Mouse (Mus musculus) limb, embryonic 14.5 days (tissue): ENCODE results near the gene Tbx10. TPM values are rescaled to one million over a fixed set of nuclear protein-coding genes. Genes with fewer than 3 reads are reported as not detected.

Experiments used
- ATAC-seq: fragments of 200-750 bp; cut with Nextera tagmentation; 2 replicates; pipeline ENCODE4 v1.8.0; 2017; ENCODE audit warnings: low read depth, moderate number of reproducible peaks, moderate TSS enrichment; ENCODE audit not compliant: low FRiP score
- DNase-seq: peaks from one replicate; pipeline ENCODE4 v3.0.0-alpha.2; 2015; ENCODE audit warnings: low spot score
- H3K27ac ChIP-seq: fragments of 300-500 bp; sonication (generic); replicated peaks from 2 replicates; pipeline ENCODE4 v1.5.1; 2014; ENCODE audit warnings: low read depth, mild to moderate bottlenecking, low read length, moderate library complexity, mixed read lengths
- H3K27me3 ChIP-seq: fragments of 300-500 bp; sonication (generic); 2 replicates; pipeline ENCODE4 v1.6.1; 2014; ENCODE audit warnings: low read length, mixed read lengths; ENCODE audit not compliant: control insufficient read depth, insufficient read depth
- H3K36me3 ChIP-seq: fragments of 300-500 bp; sonication (generic); 2 replicates; pipeline ENCODE4 v1.6.1; 2014; ENCODE audit warnings: mild to moderate bottlenecking, low read length, moderate library complexity, mixed read lengths; ENCODE audit not compliant: control insufficient read depth, insufficient read depth
- H3K4me1 ChIP-seq: fragments of 300-500 bp; sonication (generic); 2 replicates; pipeline ENCODE4 v1.6.1; 2014; ENCODE audit warnings: antibody characterized with exemption, low read length, mixed read lengths; ENCODE audit not compliant: control insufficient read depth, insufficient read depth
- H3K4me2 ChIP-seq: fragments of 300-500 bp; sonication (generic); replicated peaks from 2 replicates; pipeline ENCODE4 v1.6.1; 2014; ENCODE audit warnings: low read depth, mild to moderate bottlenecking, low read length, moderate library complexity; ENCODE audit not compliant: severe bottlenecking
- H3K4me3 ChIP-seq: fragments of 300-500 bp; sonication (generic); replicated peaks from 2 replicates; pipeline ENCODE4 v1.5.1; 2014; ENCODE audit warnings: low read length
- H3K9ac ChIP-seq: fragments of 300-500 bp; sonication (generic); 2 replicates; pipeline ENCODE4 v1.6.1; 2014; ENCODE audit warnings: mild to moderate bottlenecking, low read depth, low read length, moderate library complexity; ENCODE audit not compliant: severe bottlenecking
- H3K9me3 ChIP-seq: fragments of 300-500 bp; sonication (generic); 2 replicates; pipeline ENCODE4 v1.6.1; 2016; ENCODE audit warnings: low read length; ENCODE audit not compliant: control insufficient read depth
- POLR2A ChIP-seq: fragments of 200-500 bp; IDR thresholded peaks from 2 replicates; pipeline ENCODE4 v1.8.0; 2012; ENCODE audit warnings: inconsistent platforms, mild to moderate bottlenecking, moderate library complexity, borderline replicate concordance; ENCODE audit not compliant: insufficient read depth, insufficient read length; ENCODE audit errors: extremely low read depth
- WGBS: fragments of 180-500 bp; shearing (Covaris S2); extraction: QIAGEN DNeasy Blood & Tissue Kit; methylation state at CpG from one replicate; pipeline ENCODE4 v1.1.7; 2014; 5-methylcytosine and 5-hydroxymethylcytosine counted together
- polyA plus RNA-seq, 2 experiments: library from polyadenylated mRNA; depleted of rRNA in 1 of 2; stranded (reverse) in 1 of 2; unstranded in 1 of 2; fragments of >200 nt; fragmentation: Nextera tagmentation in 1 of 2; extraction: Ambion mirVana in 1 of 2; gene quantifications; 2 replicates each; pipeline versions ENCODE4 v1.2.1 to v1.2.3; 2012 to 2014

The Tbx10 gene
- polyA plus RNA-seq (2012; rRNA removed): 0.08 and 0.12 TPM in 2 replicates
- polyA plus RNA-seq (2014; fragmentation: Nextera tagmentation; extraction: Ambion mirVana): 0.28 TPM in 1 of 2 replicates, not detected in the other

DNA sequence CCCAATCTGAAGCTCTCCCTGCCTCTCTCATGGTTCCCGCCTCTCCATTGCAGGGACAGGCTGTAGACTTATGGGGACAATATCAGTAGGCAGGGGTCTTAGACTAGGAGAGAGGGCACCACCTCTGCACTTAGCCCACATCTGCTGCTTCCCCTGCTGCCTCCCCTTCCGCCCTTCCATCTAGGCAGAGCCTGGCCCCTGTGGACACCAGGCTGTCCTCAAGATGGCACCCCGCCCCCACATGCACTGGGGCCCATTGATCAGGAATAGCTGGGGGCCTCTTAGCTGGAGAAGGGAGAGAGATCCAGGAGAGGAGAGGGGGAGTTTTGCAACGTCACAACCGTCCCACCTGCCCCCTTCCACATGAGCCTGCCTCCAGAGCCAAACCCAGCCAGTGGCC lies at the start of gene Tbx10:
Gene Tbx10 (plus strand): TSS at position 337 of the 400 bp plus-strand sequence.
- no peak within 1 kb of the TSS for H3K27ac ChIP-seq
- no peak for DNase-seq
- no peak for ATAC-seq

DNA sequence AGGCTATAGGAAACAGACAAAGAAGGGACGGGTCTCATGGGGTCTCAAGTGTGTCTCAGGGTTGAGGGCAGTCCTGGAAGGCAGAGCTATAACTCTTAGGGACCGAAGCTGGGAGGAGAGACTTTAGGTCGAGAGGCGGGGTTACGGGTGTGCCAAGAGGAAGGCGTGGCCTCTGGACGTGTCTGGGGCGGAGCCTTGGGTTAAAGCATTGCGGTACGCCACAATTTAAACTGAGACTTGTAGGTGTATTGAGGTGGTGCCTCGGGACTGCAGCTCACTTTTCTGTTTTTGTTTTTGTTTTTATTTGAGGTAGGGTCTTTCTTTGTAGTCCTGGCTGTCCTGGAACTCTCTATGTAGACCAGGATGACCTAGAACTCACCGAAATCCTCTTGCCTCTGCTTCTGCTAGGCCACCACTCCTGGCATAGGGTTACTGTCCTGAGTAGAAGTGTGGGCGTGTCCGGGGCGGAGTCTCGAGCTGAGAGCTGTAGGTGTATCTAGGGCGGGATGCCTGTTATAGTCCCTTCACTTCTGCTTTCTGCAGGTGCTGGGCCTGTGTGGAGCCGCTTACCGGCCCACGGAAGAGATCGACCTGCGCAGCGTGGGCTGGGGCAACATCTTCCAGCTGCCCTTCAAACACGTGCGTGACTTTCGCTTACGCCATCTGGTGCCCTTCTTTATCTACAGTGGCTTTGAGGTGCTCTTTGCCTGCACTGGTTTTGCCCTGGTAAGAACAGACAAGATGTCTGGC lies 49.4 kb upstream of the Tbx10 start:
- Histone ChIP-seq H3K4me2 (0 out of 2 replicates have a peak overlapping the region, but pooled peaks have one; percentile 8), H3K36me3 (no peaks in the 10 kb centered on the region), H3K27me3 (no peaks in the 10 kb centered on the region), H3K4me3 (no peak overlapping the region), H3K9ac (no peak overlapping the region), H3K4me1 (peaks cover 4% of the 10 kb centered on the region; the same call in 1 of the 2 replicates), H3K27ac (no peak overlapping the region), H3K9me3 (no peaks in the 10 kb centered on the region)
- ATAC-seq (no peak), DNase-seq (no peak)
- 19% methylated on average over 27 of the region's 27 CpGs for WGBS
- TF ChIP-seq POLR2A: no peak

More for the DNA sequence above, at the start of gene Tbx10:
- Histone ChIP-seq H3K4me1 (no peaks in the 10 kb centered on the region), H3K4me3 (no peak within 1 kb of the TSS), H3K4me2 (no peak within 1 kb of the TSS), H3K9ac (no peak within 1 kb of the TSS), H3K27me3 (no peaks in the 10 kb centered on the region), H3K36me3 (no peaks in the 10 kb centered on the region), H3K9me3 (peaks cover 4% of the 10 kb centered on the region; the same call in 1 of the 2 replicates)
- 48% methylated on average over 5 of the region's 5 CpGs for WGBS
- TF ChIP-seq POLR2A: no peak

DNA sequence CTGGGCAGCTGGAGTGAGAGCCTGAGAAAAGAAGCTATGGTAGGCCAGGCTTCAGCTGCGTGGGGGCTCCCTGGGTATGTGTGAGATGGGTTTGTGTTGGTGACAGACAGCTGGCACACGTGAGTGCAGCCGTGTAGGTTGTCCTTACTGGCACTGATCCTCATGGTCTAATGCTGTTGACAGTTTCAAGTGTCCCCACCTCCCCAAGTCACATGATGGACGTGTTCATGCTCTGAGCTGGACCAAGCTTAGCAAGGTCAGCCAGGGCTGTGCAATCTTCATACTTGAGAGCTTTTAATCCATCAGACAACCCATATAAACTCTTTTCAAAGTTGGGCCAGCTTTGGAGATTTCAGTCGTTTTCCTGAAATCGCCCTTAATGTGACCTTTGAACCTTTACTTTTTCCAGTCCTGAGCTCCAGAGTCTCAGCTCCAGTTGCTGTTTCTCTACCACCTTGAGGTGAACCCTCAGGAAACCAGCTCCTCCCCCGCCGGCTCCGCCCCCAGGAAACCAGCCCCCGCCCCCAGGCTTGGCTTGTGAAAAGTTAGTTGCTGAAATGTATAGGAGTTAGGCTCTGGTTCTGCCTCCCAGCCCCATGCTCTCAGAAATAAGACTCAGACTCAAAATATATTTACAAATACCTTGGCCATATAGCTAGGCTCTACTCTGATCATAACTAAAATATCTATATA lies 46.5 kb upstream of the Tbx10 start:
- Histone ChIP-seq H3K4me1 (peaks cover 4% of the 10 kb centered on the region; the same call in 1 of the 2 replicates), H3K27me3 (no peaks in the 10 kb centered on the region), H3K9me3 (no peaks in the 10 kb centered on the region), H3K4me3 (no peak overlapping the region), H3K9ac (no peak overlapping the region), H3K27ac (no peak overlapping the region), H3K4me2 (no peak overlapping the region), H3K36me3 (no peaks in the 10 kb centered on the region)
- ATAC-seq (no peak), DNase-seq (no peak)
- no peak for TF ChIP-seq POLR2A
- 32% methylated on average over 10 of the region's 10 CpGs for WGBS

DNA sequence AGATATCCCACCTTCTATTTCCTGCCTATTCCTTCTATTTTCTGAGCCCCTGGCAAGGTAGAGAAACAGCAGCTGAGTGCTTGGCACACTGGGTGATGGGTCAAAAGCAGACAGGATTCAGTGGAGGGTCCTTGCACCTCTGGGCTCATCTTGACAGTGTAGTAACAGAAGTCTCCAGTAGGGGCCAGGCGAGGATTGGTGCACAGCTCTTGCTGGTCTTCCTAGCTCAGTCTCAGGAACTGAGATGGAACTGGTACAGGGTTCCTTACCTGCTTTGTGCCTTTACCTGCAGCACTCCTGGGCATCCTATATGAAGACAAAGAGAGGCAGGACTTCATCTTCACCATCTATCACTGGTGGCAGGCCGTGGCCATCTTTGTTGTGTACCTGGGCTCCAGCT lies 45.8 kb upstream of the Tbx10 start:
- H3K9ac ChIP-seq: no peak overlapping the region
- no peak overlapping the region for H3K27ac ChIP-seq
- H3K4me1 ChIP-seq: peaks cover 4% of the 10 kb centered on the region; the same call in 1 of the 2 replicates
- H3K4me2 ChIP-seq: no peak overlapping the region
- 14% methylated on average over 2 of the region's 2 CpGs for WGBS
- H3K27me3 ChIP-seq: no peaks in the 10 kb centered on the region
- ATAC-seq (peak; percentile 67; the same call in 1 of the 2 replicates), DNase-seq (peak; percentile 52)
- no peak overlapping the region for H3K4me3 ChIP-seq
- H3K9me3 ChIP-seq: no peaks in the 10 kb centered on the region
- H3K36me3 ChIP-seq: no peaks in the 10 kb centered on the region
- TF ChIP-seq POLR2A: no peak

DNA sequence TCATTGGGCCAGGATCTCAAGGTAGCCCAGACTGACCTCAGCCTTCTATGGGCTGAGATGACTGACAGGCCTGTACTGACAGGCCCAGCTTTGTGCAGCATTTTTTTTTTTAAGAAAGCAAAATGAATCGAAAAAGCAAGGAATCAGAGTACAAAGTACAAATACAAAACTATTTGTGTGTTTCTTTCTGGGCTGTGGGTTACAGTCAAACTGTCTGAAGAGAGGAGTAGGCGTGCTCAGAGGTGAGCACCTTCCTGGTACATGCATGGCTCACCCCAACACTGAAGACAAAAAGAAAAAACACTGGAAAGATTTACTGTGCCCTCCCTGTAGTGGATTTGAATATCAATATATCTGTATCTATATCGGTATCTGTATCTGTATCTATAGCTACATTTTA lies 44.7 kb upstream of the Tbx10 start:
- no peak overlapping the region for H3K27ac ChIP-seq
- H3K9ac ChIP-seq: no peak overlapping the region
- ATAC-seq (no peak), DNase-seq (no peak)
- H3K9me3 ChIP-seq: no peaks in the 10 kb centered on the region
- 72% methylated on average over 3 of the region's 3 CpGs for WGBS
- H3K27me3 ChIP-seq: no peaks in the 10 kb centered on the region
- H3K4me2 ChIP-seq: no peak overlapping the region
- no peak overlapping the region for H3K4me3 ChIP-seq
- H3K36me3 ChIP-seq: no peaks in the 10 kb centered on the region
- TF ChIP-seq POLR2A: no peak
- peaks cover 4% of the 10 kb centered on the region; the same call in 1 of the 2 replicates for H3K4me1 ChIP-seq
